Mouse (Mus musculus) embryo, embryonic 10 days (tissue): Measurements from ENCODE around the gene Srp9.
A peak's percentile ranks its signal among the peaks of the same experiment; 100 is the strongest.

ENCODE experiments used
- DNase-seq: peaks from one replicate; pipeline ENCODE4 v3.0.0-alpha.2; 2015; ENCODE audit warnings: low spot score

Gene Srp9

GRCm38 (mm10) chr1:182124506-182124905 is at the start of gene Srp9:
Gene Srp9 (plus strand): TSS chr1:182124737.
- peak; percentile 98 for DNase-seq

DNA sequence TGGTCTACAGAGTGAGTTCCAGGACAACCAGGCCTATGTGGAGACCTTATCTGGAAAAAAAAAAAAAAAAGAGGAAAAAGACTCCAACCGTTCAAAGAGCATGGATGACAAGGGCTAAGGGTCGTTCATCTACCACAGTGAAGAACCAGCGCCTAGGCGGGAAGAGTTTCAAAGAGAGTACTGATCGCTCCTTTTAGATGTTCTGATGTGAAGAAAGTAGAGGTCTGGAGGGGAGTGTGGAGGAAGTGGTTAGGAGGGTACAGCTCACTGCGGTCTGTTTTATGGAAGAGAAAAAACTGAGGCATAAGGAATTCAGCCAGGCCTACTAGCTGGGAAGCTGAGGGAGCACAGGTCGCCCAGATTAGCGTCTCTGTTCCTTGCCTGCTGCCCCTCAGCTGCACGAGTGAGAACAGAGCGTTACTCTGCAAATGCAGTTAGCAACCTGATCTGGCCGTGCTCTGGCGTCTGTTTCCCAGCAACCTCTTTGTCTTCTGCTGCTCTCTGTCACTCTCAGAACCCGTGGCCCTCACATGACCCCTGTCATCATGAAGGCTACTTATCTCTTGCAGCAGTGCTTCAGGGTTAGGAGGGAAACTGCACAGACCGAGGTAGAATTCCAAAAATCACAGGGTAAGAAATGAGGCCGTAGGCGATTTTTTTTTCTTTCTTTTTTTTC is 42.7 kb upstream of the Srp9 start:
- DNase-seq = peak; percentile 94

- DNase-seq = no peak
Measured at GRCm38 (mm10) chr1:182083459-182083858, 41.1 kb upstream of the Srp9 start.

- DNase-seq = no peak
Measured at GRCm38 (mm10) chr1:182086759-182087158, 37.8 kb upstream of the Srp9 start.

DNA sequence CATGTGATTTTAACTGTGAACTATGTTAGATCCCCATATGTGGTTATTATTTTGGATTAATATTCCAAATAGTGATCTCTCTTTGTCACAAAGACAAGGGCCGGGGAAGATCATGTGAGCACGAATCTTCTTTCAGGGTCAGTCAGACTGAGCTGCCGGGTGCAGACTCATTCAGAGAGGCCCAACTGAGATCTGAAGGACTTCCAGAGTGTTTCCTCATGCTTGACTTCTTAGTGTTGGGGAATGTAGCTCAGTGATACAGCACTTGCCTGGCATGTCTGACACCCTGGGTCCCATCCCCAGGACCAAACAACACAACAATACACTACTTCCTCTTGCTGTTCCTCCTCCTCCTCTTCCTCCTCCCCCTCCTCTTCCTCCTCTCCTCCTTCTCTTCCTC is 37.2 kb upstream of the Srp9 start:
- no peak for DNase-seq

DNA sequence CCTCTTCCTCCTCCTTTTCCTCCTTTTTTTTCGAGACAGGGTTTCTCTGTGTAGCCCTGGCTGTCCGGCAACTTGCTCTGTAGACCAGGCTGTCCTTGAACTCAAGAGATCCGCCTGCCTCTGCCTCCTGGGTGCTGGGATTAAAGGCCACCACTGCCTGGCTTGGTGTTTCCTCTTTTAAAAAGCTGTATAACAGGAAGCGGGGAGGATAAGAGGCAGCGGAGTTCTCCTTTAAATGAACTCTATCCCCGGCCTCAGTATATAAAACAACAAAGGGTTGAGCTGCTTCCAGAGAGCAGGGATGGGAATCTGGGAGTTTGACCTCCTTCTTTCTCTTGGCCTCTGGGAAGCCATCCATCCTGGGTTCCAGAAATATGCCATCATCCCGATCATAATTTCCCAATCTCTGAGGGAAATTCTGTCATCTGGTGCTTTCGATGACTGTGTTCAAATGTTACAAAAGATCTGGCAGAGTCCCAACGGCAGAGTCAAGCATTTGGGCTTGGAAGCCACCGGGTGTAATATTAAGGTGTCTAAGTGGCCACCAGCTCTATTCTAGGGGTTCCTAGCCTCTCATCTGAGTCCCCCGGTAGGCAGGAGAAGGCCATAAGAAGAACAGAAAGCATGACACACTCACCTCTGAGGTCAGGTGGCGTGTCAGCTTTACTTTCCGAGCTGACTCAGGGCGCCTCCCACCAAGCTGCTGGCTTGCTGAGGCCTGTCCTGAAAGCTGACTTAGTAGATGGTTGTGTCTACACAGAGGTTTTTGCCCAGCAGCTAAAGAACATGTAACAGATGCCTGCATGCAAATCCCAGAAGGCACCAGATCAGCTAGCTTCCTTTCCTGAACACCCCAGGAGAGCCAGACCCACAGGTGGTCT is 36.5 kb upstream of the Srp9 start:
- no peak for DNase-seq

- peak; percentile 68 for DNase-seq
Measured at GRCm38 (mm10) chr1:182088844-182089418, 35.6 kb upstream of the Srp9 start.

DNA sequence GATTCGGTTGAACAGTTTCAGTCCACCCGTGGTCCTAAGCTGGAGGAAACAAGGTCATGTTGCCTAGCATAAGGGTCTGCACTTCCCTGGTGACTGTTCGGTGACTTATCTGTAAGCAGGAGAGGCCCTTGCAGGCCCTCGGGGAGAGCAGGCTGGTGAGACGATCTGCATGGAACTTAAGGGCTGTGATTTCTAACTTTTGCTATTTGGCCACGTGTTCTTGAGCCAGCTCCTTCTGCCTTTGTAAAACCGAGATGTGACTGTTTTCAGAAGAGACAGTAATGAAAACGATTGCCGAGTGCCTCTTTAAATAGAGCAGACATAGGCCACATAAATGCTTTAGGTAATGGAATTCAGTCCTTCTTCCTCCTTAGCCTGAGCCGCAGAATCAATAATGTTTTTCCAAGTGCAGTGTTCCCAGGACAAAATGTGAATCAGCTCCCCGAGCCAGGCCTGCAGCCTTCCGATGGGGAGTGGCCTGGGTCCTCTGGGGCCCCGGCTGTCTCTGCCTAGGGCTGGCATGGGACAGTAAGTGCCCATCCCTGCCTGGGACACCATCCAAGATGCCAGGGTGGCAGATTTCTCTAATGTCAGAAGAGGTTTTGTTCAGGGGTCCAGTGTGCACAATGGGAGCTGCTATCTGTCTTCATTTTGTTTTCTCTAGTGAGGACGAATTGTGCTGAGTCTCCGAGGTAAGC is 34.8 kb upstream of the Srp9 start:
- DNase-seq = no peak

GRCm38 (mm10) chr1:182090298-182090677 is 34.2 kb upstream of the Srp9 start:
- no peak for DNase-seq

- no peak for DNase-seq
Measured at GRCm38 (mm10) chr1:182091261-182091660, 33.3 kb upstream of the Srp9 start.

DNA sequence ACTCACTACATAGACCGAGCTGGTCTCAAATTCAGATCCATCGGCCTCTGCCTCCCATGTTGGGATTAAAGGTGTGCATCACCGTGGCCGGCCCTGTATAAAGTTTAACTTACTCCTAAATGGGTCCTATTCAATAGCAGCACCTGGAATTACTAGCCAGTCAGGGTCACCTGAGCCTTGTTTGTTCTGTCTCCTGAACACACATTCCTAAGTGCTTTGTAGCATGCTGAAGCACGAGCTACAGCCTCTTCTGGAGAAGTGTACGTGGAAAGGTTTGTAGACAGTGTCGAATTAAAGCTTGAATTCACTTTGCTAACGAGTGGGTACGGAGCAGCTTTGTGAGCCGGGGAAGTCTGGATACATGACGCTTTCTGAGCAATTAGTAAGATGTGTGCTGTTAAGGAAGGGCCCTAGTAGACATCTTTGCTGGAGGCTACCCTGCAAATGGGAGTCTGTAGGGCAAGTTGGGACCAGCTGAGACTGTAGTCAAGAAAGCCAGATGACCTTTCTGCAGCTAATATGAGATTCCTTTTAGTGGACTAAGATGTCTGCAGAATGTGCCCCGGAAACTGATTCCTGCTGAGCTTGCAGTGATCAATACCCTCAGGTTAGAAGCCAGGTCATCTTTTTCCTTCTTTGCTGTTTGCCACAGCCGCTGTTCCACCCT is 32.7 kb upstream of the Srp9 start:
- no peak for DNase-seq

- DNase-seq = no peak
Measured at GRCm38 (mm10) chr1:182092413-182092800, 32.1 kb upstream of the Srp9 start.

DNA sequence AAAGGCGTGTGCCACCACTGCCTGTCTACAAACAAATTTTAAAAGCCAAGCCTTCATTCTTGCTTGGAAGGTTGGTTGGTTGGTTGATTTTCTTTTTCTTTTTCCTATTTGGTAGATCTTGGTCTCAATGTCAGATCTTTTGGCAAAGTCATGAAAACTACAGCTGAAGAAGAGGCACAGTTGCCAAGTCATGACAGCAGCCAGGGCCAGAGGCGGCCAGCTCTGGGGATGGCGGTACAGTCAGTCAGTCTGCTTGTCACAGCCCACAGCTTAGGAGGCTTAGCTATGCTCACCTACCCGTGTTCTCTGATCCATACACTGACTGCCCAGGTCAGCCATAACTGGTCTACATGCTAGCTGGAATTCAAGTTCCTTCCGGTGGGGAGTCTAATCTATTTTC is 31.1 kb upstream of the Srp9 start:
- no peak for DNase-seq

DNA sequence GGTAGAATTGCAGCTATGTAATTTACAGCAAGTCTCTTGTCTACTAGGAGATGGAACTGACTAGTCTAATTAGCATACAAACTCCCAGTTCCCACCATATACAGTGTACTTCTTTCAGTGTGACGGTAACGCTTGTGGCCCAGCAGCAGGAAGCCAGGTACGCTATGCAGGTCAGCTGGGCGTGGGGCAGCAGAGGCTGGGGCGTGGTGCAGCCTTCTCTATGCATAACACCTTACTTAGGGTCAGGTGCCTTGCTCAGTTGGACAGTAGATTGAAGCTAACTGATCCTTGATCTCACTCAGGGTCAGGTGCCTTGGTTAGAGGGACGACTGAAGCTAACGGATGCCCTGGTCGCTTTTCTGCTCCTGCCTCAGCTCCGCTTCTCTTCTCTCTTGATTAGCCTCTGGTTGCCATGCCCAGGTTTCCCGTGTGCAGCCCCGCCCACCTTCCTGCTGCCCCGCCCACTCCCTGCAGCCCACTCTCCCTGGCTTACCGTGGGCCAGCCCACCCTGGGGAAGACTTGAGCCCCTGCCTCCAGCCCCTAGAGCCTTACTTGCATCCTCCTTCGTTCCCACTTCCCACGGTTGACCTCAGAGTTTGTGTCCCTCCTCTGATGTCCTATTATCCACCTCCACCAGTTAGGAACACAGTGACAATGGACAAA is 29.9 kb upstream of the Srp9 start:
- no peak for DNase-seq

- no peak for DNase-seq
Measured at GRCm38 (mm10) chr1:182095240-182095741, 29.2 kb upstream of the Srp9 start.

DNA sequence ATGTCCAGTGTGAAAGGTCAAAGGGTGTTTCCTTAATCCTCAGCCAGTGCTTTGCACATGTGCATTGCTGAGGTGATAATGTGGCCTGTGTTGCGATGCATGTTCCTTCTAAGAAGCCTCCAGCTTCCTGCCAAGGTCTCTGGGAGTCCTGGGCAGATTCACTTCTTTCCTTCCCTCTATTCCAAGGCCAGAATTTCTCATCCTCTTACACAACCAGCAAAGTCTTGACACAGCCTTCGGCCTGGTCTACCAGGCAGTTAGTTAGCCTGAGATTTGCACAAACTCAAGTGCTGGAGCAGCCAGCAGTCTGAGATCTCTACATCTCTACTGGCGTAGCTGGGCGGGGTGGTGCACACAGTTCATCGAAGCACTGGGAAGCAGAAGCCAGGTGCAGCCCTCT is 27.8 kb upstream of the Srp9 start:
- no peak for DNase-seq

DNA sequence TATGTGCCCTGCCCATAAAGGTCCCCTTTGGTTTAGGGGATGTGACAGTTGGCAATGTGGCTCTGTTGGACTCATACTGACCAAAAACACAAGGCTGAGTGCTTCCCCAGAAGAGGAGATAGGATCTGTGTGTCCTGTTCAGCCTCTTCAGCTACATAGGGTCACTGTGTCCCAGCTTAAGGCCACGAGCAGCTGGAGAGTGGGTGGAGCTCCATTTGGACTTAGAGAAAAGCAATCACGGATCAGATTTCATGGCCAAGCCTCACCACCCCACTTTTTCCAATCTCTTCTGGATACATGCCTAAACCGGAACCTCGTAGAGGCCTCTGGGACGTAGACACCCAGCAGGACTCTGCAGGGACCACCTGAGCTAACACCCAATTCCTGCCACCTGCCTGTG is 25.5 kb upstream of the Srp9 start:
- DNase-seq = no peak

- no peak for DNase-seq
Measured at GRCm38 (mm10) chr1:182100403-182100802, 24.1 kb upstream of the Srp9 start.

- DNase-seq = no peak
Measured at GRCm38 (mm10) chr1:182101468-182101867, 23.1 kb upstream of the Srp9 start.

DNA sequence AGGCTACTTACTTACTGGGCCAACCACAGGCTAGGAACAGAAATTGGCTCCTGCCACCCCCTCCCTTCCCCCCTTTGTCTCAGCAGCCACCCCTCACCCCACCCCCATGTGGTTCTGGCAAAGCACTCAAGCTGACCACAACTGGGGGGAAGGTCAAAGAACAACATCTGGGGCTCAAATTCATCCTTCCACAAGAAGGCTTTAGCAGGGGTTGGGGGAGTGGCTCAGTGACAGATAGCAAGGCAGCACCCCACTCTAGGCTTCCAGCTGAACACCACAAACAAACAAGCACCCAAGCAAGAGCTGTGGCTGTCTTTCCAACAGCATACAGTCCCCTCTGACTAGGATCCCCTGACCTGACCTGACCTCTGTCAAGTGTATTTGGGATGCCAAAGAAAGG is 21.8 kb upstream of the Srp9 start:
- DNase-seq = no peak

DNA sequence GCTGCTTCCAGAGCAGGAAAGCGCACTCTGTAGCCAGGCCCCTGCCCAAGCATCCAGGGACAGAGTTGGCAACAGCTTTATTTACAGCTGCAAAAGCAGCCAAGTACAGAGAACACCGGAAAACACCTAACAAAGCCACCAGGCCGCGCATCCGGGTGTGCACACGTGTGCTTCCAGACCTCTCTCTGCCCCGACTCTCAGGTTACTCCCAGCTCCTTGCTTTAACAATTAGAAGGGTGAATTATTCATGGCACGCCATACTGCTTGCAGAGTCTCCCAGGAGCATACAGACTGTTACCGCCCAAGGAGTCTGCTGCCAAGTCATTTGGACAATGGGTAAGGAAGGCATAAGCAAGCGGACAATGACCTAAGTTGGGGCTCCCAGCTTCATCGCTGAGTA is 21.1 kb upstream of the Srp9 start:
- no peak for DNase-seq
